ENCODE assay signal across 8 mouse cellular contexts in genomic region chr7:127194633-127195029, GRCm38 (mm10). TPM values are rescaled to one million over a fixed set of nuclear protein-coding genes. Genes with fewer than 3 reads are reported as not detected.
DNase-seq lines count a peak whose midpoint lies in the region; ATAC-seq and TF ChIP-seq lines count a peak whose summit lies in the region.

No protein-coding gene starts in this region.

- no peaks in the 10 kb centered on the region for H3K27me3 ChIP-seq in heart, embryonic 10.5 days (ENCODE audit: insufficient read depth, poor library complexity, severe bottlenecking)
- no peaks in the 10 kb centered on the region for H3K27me3 ChIP-seq in E14TG2a.4 (ENCODE audit: insufficient read depth, low read length)
- no peaks in the 10 kb centered on the region for H3K27me3 ChIP-seq in forebrain, embryonic 13.5 days
- H3K27me3 ChIP-seq in liver, embryonic 15.5 days: no peaks in the 10 kb centered on the region

- TF ChIP-seq CTCF in E14TG2a.4 (conservative IDR thresholded peaks at IDR 0.05; ENCODE audit: low read length): no peak

- peak overlapping the region; percentile 86 for H3K9ac ChIP-seq in forebrain, embryonic 13.5 days
- peak overlapping the region; percentile 74; the same call in 1 of the 2 replicates for H3K9ac ChIP-seq in liver, embryonic 15.5 days

- WGBS in heart, embryonic 10.5 days: 75% methylated on average over 7 of the region's 7 CpGs
- WGBS in forebrain, embryonic 13.5 days: 84% methylated on average over 7 of the region's 7 CpGs
- 46% methylated on average over 7 of the region's 7 CpGs for whole genome bisulfite sequencing in liver, embryonic 15.5 days (ENCODE audit: insufficient replicate concordance)

- peaks cover 66% of the 10 kb centered on the region for H3K36me3 ChIP-seq in heart, embryonic 10.5 days
- H3K36me3 ChIP-seq in E14TG2a.4 (ENCODE audit: insufficient read depth, low read length): peaks cover 87% of the 10 kb centered on the region
- peaks cover 73% of the 10 kb centered on the region for H3K36me3 ChIP-seq in forebrain, embryonic 13.5 days (ENCODE audit: poor library complexity, severe bottlenecking)
- H3K36me3 ChIP-seq in liver, embryonic 15.5 days (replicated peaks): peaks cover 67% of the 10 kb centered on the region

- peak overlapping the region; percentile 87 for H3K4me3 ChIP-seq in heart, embryonic 10.5 days
- peak overlapping the region; percentile 94 for H3K4me3 ChIP-seq in E14TG2a.4 (replicated peaks; ENCODE audit: low read length)
- H3K4me3 ChIP-seq in forebrain, embryonic 13.5 days: peak overlapping the region; percentile 87
- peak overlapping the region; percentile 77 for H3K4me3 ChIP-seq in liver, embryonic 15.5 days (replicated peaks)

- ATAC-seq in forebrain, embryonic 13.5 days: no peak
- ATAC-seq in liver, embryonic 15.5 days (ENCODE audit: insufficient read depth): no peak
- no peak for ATAC-seq in monocyte, adult 5-6 weeks (replicated peaks; ENCODE audit: insufficient number of reproducible peaks, low FRiP score, low TSS enrichment, poor library complexity, severe bottlenecking)

- no peaks in the 10 kb centered on the region for H3K9me3 ChIP-seq in heart, embryonic 10.5 days
- no peaks in the 10 kb centered on the region for H3K9me3 ChIP-seq in E14TG2a.4 (ENCODE audit: low read length)
- no peaks in the 10 kb centered on the region for H3K9me3 ChIP-seq in forebrain, embryonic 13.5 days (replicated peaks)
- no peaks in the 10 kb centered on the region for H3K9me3 ChIP-seq in liver, embryonic 15.5 days (replicated peaks)

- H3K4me1 ChIP-seq in heart, embryonic 10.5 days: peaks cover 26% of the 10 kb centered on the region
- H3K4me1 ChIP-seq in E14TG2a.4 (replicated peaks; ENCODE audit: low read depth, low read length): peaks cover 87% of the 10 kb centered on the region
- peaks cover 29% of the 10 kb centered on the region for H3K4me1 ChIP-seq in forebrain, embryonic 13.5 days
- H3K4me1 ChIP-seq in liver, embryonic 15.5 days (replicated peaks): peaks cover 32% of the 10 kb centered on the region

- peak overlapping the region; percentile 94 for H3K27ac ChIP-seq in heart, embryonic 10.5 days
- H3K27ac ChIP-seq in forebrain, embryonic 13.5 days: 0 out of 2 replicates have a peak overlapping the region, but pooled peaks have one; percentile 89
- 0 out of 2 replicates have a peak overlapping the region, but pooled peaks have one; percentile 91 for H3K27ac ChIP-seq in liver, embryonic 15.5 days (replicated peaks)

- DNase-seq in heart, embryonic 10.5 days (ENCODE audit: low spot score): no peak
- DNase-seq in heart, adult 18-20 months: no peak
- no peak for DNase-seq in left cerebral cortex, adult 18-20 months (ENCODE audit: low spot score in 2 of 2)
- DNase-seq in ovary, postnatal 14 days (ENCODE audit: low spot score): no peak

- peak overlapping the region; percentile 91 for H3K4me2 ChIP-seq in forebrain, embryonic 13.5 days
- peak overlapping the region; percentile 91 for H3K4me2 ChIP-seq in liver, embryonic 15.5 days

RNA-seq across cellular contexts. Expression of gene Cd2bp2, which starts 1.2 kb away (rescaled TPM):
- 49.1 and 61.0 TPM in 2 replicates for polyA plus RNA-seq in heart, embryonic 10.5 days (2016; fragmentation: Nextera tagmentation; extraction: Ambion mirVana)
- total RNA-seq in heart, adult 18-20 months (2021): 10 to 100 TPM; 35.1 to 36.9 TPM
- 89.0 and 98.7 TPM in 2 replicates for polyA plus RNA-seq in forebrain, embryonic 13.5 days (2015; fragmentation: Nextera tagmentation; extraction: Ambion mirVana)
- polyA plus RNA-seq in liver, embryonic 15.5 days (2015; fragmentation: Nextera tagmentation; extraction: Ambion mirVana): 18.0 and 21.5 TPM in 2 replicates
- total RNA-seq in monocyte, adult 5-6 weeks (2017): 48.7 to 89.2 TPM (median 59.8 TPM) in 3 replicates
- total RNA-seq in left cerebral cortex, adult 18-20 months (2021): 10 to 100 TPM; 88.0 to 90.2 TPM

RNA-seq across cellular contexts. Expression of gene Tbc1d10b, which starts 13.6 kb away (rescaled TPM):
- 26.4 and 28.3 TPM in 2 replicates for polyA plus RNA-seq in heart, embryonic 10.5 days (2016; fragmentation: Nextera tagmentation; extraction: Ambion mirVana)
- 10 to 100 TPM; 20.8 to 21.6 TPM for total RNA-seq in heart, adult 18-20 months (2021)
- polyA plus RNA-seq in forebrain, embryonic 13.5 days (2015; fragmentation: Nextera tagmentation; extraction: Ambion mirVana): 24.9 and 27.3 TPM in 2 replicates
- 17.1 and 18.2 TPM in 2 replicates for polyA plus RNA-seq in liver, embryonic 15.5 days (2015; fragmentation: Nextera tagmentation; extraction: Ambion mirVana)
- total RNA-seq in monocyte, adult 5-6 weeks (2017): 52.5 to 106 TPM (median 85.1 TPM) in 3 replicates
- total RNA-seq in left cerebral cortex, adult 18-20 months (2021): 10 to 100 TPM; 90.8 to 94.1 TPM

RNA-seq across cellular contexts. Expression of gene Mylpf, which starts 14.1 kb away (rescaled TPM):
- polyA plus RNA-seq in heart, embryonic 10.5 days (2016; fragmentation: Nextera tagmentation; extraction: Ambion mirVana): 40.4 and 51.1 TPM in 2 replicates
- 1 to 10 TPM; 1.1 to 3.7 TPM for total RNA-seq in heart, adult 18-20 months (2021)
- polyA plus RNA-seq in forebrain, embryonic 13.5 days (2015; fragmentation: Nextera tagmentation; extraction: Ambion mirVana): 9.0 and 9.8 TPM in 2 replicates
- 67.8 and 89.3 TPM in 2 replicates for polyA plus RNA-seq in liver, embryonic 15.5 days (2015; fragmentation: Nextera tagmentation; extraction: Ambion mirVana)
- total RNA-seq in monocyte, adult 5-6 weeks (2017): 8.7 to 33.8 TPM (median 15.4 TPM) in 3 replicates
- total RNA-seq in left cerebral cortex, adult 18-20 months (2021): 1 to 10 TPM; 2.1 to 3.0 TPM

RNA-seq across cellular contexts. Expression of gene Zfp553, which starts 38.2 kb away (rescaled TPM):
- 30.5 and 42.9 TPM in 2 replicates for polyA plus RNA-seq in heart, embryonic 10.5 days (2016; fragmentation: Nextera tagmentation; extraction: Ambion mirVana)
- 1 to 10 TPM; 6.4 to 6.7 TPM for total RNA-seq in heart, adult 18-20 months (2021)
- polyA plus RNA-seq in forebrain, embryonic 13.5 days (2015; fragmentation: Nextera tagmentation; extraction: Ambion mirVana): 68.9 and 73.1 TPM in 2 replicates
- 6.3 and 6.8 TPM in 2 replicates for polyA plus RNA-seq in liver, embryonic 15.5 days (2015; fragmentation: Nextera tagmentation; extraction: Ambion mirVana)
- total RNA-seq in monocyte, adult 5-6 weeks (2017): 3.9 to 9.8 TPM (median 5.7 TPM) in 3 replicates
- total RNA-seq in left cerebral cortex, adult 18-20 months (2021): 10 to 100 TPM; 21.3 to 22.1 TPM

RNA-seq across cellular contexts. Expression of gene Sept1, which starts 38.3 kb away (rescaled TPM):
- 21.2 and 25.4 TPM in 2 replicates for polyA plus RNA-seq in heart, embryonic 10.5 days (2016; fragmentation: Nextera tagmentation; extraction: Ambion mirVana)
- total RNA-seq in heart, adult 18-20 months (2021): 1 to 10 TPM; 3.0 to 7.7 TPM
- 31.8 and 33.4 TPM in 2 replicates for polyA plus RNA-seq in forebrain, embryonic 13.5 days (2015; fragmentation: Nextera tagmentation; extraction: Ambion mirVana)
- polyA plus RNA-seq in liver, embryonic 15.5 days (2015; fragmentation: Nextera tagmentation; extraction: Ambion mirVana): 9.4 and 9.7 TPM in 2 replicates
- total RNA-seq in monocyte, adult 5-6 weeks (2017): 117 to 359 TPM (median 130 TPM) in 3 replicates
- 1 to 10 TPM; 4.4 to 4.5 TPM for total RNA-seq in left cerebral cortex, adult 18-20 months (2021)
